Mouse (Mus musculus): ENCODE measurements at regions not wholly inside any gene's neighbourhood (a gene's known extent, or its start where the extent isn't known, plus 50 kb on each side); places are given as distances from the start of the nearest gene placed in this dataset.

- in situ Hi-C loops (cut with MboI; ENCODE audit: unreplicated experiment in 2 of 2) = loop anchor here (5.0 to 10.0 kb wide), 5 partner anchors 33 to 1284 kb away; no protein-coding TSS in a partner anchor
Observed at GRCm38 (mm10) chr13:83079291-83079690, 424.5 kb upstream of the Mef2c start.

DNA sequence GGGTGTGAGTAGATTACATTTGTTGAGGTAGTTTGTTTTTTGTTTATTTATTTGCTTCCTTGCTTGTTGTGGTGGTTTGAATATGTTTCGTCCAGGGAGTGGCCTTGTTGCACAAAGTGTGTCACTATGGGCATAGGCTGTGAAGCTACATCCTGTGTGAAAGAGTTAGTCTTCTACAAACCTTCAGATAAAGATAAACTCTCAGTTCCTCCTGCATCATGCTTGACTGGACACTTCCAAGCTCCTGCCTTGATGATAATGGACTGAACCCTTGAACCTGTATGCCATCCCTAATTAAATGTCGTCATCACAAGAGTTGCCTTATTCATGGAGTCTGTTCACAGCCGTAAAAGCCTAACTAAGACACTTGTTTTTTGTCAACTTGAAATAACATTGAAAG, 418.9 kb upstream of the Mef2c start:
- in situ Hi-C loops (cut with MboI; ENCODE audit: unreplicated experiment in 2 of 2) = no loop called here

- in situ Hi-C loops (cut with MboI; ENCODE audit: unreplicated experiment in 2 of 2) = loop anchor here (25.0 kb wide), 1 partner anchor 1163 kb away; no protein-coding TSS in a partner anchor
Observed at GRCm38 (mm10) chr13:83099908-83100307, 403.9 kb upstream of the Mef2c start.

- in situ Hi-C loops (cut with MboI; ENCODE audit: unreplicated experiment in 2 of 2) = loop anchor here (5.0 to 25.0 kb wide), 7 partner anchors 33 to 1173 kb away; no protein-coding TSS in a partner anchor
Observed at GRCm38 (mm10) chr13:83110610-83111009, 393.2 kb upstream of the Mef2c start.

DNA sequence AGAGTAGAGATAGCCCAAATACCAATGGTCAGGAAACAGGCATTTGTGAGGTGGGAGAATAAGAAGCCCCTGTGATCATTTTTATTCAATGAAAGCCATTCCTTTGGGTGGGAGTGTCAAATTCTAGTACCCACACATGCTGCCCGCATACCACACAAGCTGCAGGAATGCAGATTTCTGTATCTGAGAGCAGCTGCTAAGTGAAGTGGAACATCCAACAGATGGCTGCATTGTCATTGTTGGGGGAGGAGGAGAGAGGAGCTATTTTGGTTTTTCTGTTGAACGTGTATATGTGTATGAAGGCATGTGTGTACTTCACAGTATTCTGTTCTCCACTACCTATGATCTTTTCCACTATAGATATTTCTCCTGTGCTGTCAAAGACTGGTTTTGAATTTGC, 392.3 kb upstream of the Mef2c start:
- in situ Hi-C loops (cut with MboI; ENCODE audit: unreplicated experiment in 2 of 2) = loop anchor here (5.0 to 25.0 kb wide), 7 partner anchors 34 to 1174 kb away; no protein-coding TSS in a partner anchor

DNA sequence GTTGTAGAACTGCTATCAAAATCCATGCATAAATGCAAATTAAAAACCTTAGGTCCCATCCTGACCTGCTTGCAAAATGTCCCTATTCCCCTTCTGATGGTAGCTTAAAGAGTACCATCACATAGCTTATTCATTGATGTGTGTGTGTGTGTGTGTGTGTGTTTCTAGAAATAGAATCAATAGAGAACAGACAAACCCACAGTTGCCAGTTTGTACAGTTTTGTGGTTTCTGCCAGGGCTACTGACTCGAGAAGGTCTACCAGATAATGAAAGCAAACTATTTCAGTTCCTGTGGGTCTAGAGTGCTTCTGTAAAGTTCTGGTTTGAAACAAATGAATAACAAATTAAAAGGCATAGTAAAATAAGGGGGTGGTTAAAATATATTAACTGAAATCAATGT, 391.5 kb upstream of the Mef2c start:
- in situ Hi-C loops (cut with MboI; ENCODE audit: unreplicated experiment in 2 of 2) = loop anchor here (5.0 to 25.0 kb wide), 7 partner anchors 35 to 1175 kb away; no protein-coding TSS in a partner anchor

DNA sequence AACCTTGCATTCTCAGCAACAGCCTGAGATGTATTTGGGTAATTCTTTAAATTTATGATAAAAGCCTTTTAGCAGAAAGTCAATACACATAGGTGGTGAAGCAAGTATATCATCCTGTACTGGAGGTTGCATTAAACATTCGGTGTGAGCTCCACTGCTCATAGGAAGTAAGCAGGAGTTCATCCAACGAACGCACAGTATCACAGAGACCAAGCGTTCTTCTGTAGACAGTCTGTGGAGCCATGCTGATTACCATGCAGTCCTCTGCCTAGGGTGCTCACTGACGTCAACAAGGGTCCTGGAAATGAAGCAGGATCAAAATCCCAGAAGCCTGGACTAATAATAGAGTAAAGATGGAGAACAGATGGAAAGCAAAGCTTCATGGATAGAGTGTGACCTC, 391.1 kb upstream of the Mef2c start:
- in situ Hi-C loops (cut with MboI; ENCODE audit: unreplicated experiment in 2 of 2) = loop anchor here (5.0 to 25.0 kb wide), 7 partner anchors 35 to 1175 kb away; no protein-coding TSS in a partner anchor

DNA sequence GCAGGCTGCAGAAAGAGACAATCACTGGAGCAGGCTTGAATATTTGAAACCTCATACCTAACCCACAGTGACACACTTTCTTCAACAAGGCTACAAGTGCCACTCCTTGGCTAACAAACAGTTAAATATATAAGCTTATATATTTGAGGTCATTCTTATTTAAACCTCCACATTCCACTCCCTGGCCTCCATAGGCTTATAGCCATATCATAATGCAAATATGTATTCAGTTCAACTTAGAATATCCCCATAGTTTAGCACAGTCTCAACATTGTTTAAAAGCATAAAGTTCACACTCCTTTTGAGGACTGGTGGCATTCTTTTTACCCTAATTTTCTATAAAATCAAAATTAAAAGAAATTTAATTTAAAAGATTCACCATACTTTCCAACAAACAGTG, 390.0 kb upstream of the Mef2c start:
- in situ Hi-C loops (cut with MboI; ENCODE audit: unreplicated experiment in 2 of 2) = loop anchor here (5.0 to 25.0 kb wide), 7 partner anchors 37 to 1177 kb away; no protein-coding TSS in a partner anchor

DNA sequence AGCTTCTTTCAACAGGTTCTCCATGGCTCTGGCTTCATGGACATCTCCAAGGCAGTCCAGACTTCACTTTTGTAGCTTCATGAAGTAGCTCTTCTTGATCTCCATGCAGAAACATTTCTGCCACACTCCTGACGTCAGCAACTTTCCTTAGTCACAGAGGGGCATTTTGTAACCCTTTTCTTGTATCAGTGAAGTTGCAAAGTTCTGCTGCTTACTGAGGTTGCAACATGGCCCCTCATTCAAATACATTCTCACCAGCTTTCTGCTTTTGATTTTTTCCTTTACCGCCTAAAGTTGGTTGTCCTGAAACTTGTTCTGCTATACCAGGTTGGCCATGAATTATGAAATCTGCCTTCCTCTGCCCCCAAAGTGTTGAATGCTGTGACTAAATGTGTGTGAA, 389.4 kb upstream of the Mef2c start:
- in situ Hi-C loops (cut with MboI; ENCODE audit: unreplicated experiment in 2 of 2) = loop anchor here (5.0 to 25.0 kb wide), 7 partner anchors 37 to 1177 kb away; no protein-coding TSS in a partner anchor

- in situ Hi-C loops (cut with MboI; ENCODE audit: unreplicated experiment in 2 of 2) = loop anchor here (25.0 kb wide), 1 partner anchor 1178 kb away; no protein-coding TSS in a partner anchor
Observed at GRCm38 (mm10) chr13:83115691-83116090, 388.1 kb upstream of the Mef2c start.

GRCm38 (mm10) chr13:83120343-83120742, 383.5 kb upstream of the Mef2c start:
- in situ Hi-C loops (cut with MboI; ENCODE audit: unreplicated experiment in 2 of 2) = loop anchor here (25.0 kb wide), 1 partner anchor 1183 kb away; no protein-coding TSS in a partner anchor

DNA sequence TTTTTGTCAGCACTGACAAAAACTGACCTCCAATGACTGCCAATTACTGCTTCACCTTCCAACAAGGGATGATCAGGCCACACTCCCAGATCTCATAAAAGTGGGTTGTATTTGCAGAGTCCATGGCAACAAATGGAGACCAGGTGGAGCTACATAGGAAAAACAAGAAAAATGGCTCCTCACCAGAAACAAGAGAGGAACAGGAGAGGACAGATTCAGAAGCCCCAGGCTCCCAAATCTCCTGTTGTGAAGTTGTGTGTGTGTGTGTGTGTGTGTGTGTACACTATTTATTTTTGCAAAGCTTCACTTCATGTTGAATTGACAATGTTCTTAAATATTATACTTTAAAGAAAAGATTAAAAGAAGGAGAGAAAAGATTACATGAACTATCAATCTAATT, 380.2 kb upstream of the Mef2c start:
- in situ Hi-C loops (cut with MboI; ENCODE audit: unreplicated experiment in 2 of 2) = loop anchor here (25.0 kb wide), 1 partner anchor 1186 kb away; no protein-coding TSS in a partner anchor

DNA sequence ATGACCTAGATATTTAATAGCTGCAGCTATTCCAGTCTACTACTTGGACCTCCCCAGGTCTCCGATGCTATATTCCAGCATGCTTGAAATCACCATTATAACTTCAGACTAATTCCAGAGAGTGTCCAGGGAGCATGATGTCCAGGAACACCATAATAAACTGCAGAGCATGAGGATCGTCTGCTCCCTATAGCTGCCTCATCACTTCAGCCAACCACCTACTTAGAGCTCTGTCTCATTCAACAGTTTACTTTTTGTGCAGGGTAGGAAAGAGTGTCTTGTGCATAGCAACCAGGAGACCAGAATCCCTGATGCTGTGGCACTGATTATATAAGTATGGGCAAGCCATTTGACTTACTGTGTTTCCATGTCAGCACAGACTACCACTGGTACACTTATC, 379.2 kb upstream of the Mef2c start:
- in situ Hi-C loops (cut with MboI; ENCODE audit: unreplicated experiment in 2 of 2) = loop anchor here (25.0 kb wide), 1 partner anchor 1187 kb away; no protein-coding TSS in a partner anchor

- in situ Hi-C loops (cut with MboI; ENCODE audit: unreplicated experiment in 2 of 2) = no loop called here
Observed at GRCm38 (mm10) chr13:83126438-83126837, 377.4 kb upstream of the Mef2c start.

DNA sequence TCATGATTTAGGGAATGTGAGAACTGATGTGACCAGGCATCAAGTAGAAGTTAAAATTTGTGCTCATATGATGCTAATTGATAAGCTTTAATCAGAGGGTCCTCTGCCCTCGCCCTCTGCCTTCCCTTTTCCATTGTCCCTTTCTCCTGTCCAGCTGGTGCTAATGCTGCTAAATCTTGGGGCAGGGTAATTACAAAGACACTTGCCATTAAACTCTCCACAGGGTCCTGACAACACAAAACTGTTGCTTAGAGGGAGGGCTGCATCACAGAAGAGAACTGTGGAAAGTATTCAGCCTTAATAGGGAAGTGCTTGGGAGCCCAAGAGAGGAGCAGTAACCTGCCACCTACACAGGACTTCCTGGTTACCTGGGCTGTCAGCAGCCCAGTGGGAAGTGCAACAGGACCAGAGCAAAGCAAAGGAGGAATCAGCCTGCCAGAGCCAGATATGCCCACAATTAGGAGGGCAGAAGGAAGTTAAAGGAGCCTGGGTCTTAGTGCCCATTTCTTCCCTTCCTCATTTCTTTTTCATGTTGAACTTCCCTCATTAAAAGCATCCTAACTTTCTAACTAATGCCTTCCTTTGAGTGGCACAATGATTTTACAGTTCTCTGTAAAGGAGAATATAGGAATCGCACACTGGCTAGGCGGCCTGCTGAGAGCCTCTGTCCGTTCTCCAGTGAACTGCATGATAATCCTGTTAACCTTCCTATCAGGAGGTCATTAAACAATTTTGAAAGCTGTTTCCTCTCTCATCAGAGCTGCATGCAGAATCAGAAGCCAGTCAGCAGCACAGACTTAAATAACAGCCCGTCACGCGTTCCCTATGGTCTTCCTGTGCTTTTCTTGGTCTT, 372.5 kb upstream of the Mef2c start:
- in situ Hi-C loops (cut with MboI; ENCODE audit: unreplicated experiment in 2 of 2) = no loop called here

GRCm38 (mm10) chr13:83131982-83132354, 371.9 kb upstream of the Mef2c start:
- in situ Hi-C loops (cut with MboI; ENCODE audit: unreplicated experiment in 2 of 2) = no loop called here

DNA sequence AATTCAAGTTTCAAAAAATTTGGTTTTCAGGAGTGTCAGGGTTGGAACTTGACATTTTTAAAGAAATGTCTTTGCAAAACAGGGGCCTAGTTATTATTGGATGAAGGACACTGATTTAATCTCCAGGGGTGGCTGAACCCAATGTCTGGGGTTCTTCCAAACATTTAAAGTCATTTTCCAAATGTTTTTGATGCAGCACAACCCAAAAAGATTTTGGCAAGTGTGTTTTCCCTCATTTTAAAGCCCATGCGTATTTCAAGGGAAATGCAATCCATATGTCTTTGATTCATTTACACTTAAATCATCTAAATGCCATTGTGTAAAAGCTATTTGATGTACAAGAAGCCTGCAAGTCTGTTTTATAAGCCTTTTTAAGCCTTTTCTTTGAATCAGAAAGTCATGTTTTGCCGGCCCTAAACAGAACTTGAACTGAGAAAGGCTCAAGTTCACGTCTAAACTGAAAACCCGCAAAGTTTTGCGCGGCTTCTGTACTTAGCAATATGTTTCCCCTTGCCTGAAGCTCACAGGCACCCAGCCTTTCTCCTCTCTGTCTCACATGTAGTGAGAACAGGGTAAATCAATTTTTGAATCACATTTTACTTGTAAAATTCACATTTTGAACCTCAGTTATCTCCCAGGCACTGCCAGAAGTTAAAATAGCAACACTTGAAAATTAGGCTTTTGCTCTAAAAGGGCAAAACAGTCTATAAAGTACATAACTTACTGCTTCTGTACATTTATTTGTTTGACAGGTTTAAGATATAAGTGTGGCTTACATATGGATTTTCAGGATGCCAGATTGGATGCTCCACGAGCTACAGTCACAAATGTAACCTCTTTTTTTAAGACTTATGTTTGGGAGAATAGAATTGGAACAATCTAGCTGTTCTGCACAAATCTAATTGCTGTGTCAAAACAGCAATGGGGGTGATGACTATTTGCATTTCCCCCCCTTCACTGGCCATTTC, 370.9 kb upstream of the Mef2c start:
- in situ Hi-C loops (cut with MboI; ENCODE audit: unreplicated experiment in 2 of 2) = no loop called here

GRCm38 (mm10) chr13:83143316-83143715, 360.5 kb upstream of the Mef2c start:
- in situ Hi-C loops (cut with MboI; ENCODE audit: unreplicated experiment in 2 of 2) = no loop called here

DNA sequence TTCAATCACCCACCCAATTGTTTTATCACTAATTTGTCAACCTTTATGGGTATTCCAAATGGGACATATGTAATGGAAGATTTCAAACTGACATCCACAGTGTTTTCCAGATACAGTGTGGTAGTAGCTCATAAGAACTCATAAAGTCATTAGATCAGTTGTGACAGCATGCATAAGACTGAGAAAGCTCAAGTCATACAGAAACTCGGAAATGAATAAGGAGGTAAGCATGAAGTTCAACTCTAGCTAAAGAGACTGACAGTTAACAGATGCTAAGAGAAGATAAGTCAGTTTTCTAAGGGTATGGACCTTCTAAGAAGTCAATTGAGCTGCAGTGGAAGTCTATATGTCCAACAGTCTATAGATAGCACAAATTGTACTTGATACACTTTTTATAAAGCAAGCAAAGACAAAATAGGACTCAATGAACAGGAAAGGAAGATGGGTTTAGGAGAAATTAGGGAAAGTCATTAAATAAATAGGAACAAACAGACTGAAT, 349.2 kb upstream of the Mef2c start:
- in situ Hi-C loops (cut with MboI; ENCODE audit: unreplicated experiment in 2 of 2) = no loop called here

DNA sequence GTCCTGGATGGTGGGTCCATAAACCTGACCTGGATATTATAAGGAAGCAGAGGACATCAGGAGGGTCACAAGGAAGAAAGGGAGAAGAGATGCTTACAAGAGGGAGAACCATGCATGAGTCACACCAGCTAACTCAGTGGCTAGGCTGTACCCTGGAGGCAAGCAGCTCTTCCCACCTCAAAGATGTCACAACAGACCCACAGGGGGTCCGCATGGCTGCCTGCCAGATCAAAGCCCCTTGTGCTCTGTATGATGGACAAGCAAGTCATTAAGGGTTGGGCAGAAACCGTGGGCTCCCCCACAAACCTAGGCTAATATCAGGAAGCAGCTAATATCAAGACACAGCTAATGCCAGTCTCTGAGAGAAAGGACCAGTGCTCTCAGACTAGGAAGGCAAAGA, 343.9 kb upstream of the Mef2c start:
- in situ Hi-C loops (cut with MboI; ENCODE audit: unreplicated experiment in 2 of 2) = no loop called here

Data from v-Abl transformed pro-B cells (cell line).